Mouse (Mus musculus): Measurements from ENCODE around the gene Adh6a.
"Not testable (repeated sequence)": the region's sequence is repeated elsewhere in the genome, so short reads cannot be mapped to it uniquely, and the experiment has no call there.

Adh6a gene

DNA sequence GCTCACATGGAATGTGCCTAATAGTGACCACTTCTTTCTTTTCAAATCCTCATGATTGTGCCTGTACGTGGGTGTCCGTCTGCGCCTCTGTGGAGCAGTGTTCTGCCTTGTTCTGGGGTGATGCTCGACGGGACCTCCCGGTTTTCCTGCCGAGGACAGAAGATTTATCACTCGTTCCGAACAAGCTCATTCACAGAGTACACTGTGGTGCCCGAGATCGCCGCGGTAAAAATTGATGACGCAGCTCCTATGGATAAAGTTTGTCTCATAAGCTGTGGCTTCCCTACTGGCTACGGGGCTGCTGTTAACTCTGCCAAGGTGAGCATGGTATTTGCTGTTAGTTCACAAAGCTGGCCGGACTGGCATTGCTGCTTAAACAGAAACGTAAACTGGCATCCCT lies 11.9 kb downstream of the Adh6a start:
- in situ Hi-C loops (cut with MboI, MseI), result loop anchor here (25.0 kb wide), 1 partner anchor 1788 kb away; no protein-coding TSS in a partner anchor

DNA sequence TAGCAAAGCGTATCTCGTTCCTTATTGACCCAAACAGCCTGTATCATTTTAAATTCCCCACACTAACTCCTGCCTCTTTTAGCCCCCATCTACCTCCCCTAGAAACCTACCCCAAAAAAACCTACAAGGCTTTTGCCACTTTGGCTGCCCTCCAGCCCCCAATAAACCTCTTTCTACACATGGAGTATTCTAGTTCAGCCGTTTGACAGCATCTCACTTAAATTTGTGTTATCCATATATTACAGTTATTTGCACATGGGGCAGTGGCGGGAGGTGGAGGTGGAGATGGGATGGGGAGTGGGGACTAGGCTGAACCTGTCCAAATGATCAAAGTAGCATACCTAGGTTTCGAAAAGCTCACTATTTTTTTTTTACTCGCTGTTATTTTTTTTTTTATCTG lies 12.4 kb downstream of the Adh6a start:
- in situ Hi-C loops (cut with MboI, MseI), result loop anchor here (25.0 kb wide), 1 partner anchor 1788 kb away; no protein-coding TSS in a partner anchor

- in situ Hi-C loops (cut with MboI, MseI), result loop anchor here (5.0 to 25.0 kb wide), 2 partner anchors 93 to 1797 kb away; no protein-coding TSS in a partner anchor
These were observed 20.8 kb downstream of the Adh6a start for GRCm38 (mm10) chr3:138333910-138334309.

GRCm38 (mm10) chr3:138334320-138334719 lies 21.2 kb downstream of the Adh6a start:
- in situ Hi-C loops (cut with MboI, MseI), result loop anchor here (5.0 to 25.0 kb wide), 2 partner anchors 93 to 1797 kb away; no protein-coding TSS in a partner anchor

GRCm38 (mm10) chr3:138335566-138335965 lies 22.5 kb downstream of the Adh6a start:
- in situ Hi-C loops (cut with MboI, MseI), result loop anchor here (25.0 kb wide), 1 partner anchor 1798 kb away; no protein-coding TSS in a partner anchor

DNA sequence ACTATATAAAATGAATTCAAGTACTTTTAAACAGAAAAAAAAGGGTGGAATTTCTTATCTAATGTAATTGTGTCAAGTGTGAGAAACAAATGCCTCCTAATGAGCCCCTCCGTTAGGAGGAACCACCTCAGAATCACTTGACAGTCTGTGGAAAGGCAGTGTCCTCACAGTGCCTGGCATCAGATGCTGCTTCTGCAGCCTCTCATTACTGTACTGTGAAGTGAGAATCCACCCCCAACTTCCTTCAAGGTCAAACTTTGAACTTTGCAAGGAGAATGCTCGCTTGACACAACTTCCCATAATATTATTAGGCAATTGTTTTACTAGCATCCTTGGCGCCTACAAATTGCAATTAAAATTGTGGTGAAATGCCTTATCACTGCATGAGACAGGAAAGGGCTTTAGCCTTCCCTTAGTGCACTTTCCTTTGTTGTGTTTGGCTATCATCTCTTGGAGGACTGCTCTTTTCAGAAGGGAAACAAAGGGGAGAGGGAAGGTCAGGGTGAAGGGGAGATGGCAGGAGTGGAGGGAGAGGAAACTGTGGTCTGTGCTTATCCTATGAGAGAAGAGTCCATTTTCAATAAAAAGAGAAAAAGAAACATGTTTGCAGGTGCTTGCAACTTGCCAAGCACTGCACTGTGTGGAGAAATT lies 23.1 kb downstream of the Adh6a start:
- in situ Hi-C loops (cut with MboI, MseI), result loop anchor here (25.0 kb wide), 1 partner anchor 1799 kb away; no protein-coding TSS in a partner anchor

DNA sequence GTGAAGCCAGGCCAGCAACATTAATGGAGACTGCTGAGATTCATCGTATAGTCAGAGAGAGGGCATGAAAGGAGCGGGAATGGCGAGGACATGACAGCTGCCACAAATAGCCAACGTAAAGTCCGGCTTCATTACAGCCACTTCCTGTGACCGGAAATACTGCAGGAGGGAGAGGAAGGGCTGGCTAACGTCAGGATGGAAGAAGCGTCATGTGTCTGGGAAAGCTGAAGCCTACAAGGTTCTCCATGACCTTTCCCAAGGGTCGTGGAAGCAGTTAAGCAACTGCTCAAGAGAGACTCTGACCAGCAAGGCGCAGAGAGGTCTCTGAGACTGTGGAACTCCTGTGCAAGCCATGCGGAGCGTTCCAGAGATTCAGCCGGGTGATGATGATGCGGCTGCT lies 28.4 kb downstream of the Adh6a start, which contains the start of gene Adh6b:
Gene Adh6b (plus strand): TSS at position 305 of the 400 bp plus-strand sequence.
- in situ Hi-C loops (cut with MboI, MseI), result loop anchor here (25.0 kb wide), 1 partner anchor 1804 kb away; no protein-coding TSS in a partner anchor

DNA sequence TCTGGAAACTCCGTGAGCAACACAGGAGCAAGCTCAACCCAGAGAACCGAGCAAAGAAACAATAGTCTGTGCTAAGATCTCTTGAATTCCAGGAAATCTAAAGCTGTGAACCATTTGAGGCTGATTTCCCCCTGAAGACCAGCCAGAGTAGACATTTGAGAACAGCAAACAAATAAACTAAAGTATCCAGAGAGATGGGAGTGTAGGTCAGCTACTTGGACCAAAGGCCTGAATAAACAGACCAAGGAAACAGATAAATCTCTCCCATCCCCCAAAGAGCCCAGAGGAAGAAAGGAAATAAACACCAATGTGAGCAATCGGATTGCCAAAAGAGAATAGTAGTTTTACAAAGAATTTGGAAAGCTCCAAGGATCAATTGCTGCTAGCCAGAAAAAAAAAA lies 34.0 kb downstream of the Adh6a start:
- in situ Hi-C loops (cut with MboI, MseI), result loop anchor here (5.0 to 25.0 kb wide), 2 partner anchors 65 to 1810 kb away; no protein-coding TSS in a partner anchor

GRCm38 (mm10) chr3:138352012-138352809 lies 39.1 kb downstream of the Adh6a start:
- in situ Hi-C loops (cut with MboI, MseI), result no loop called here

GRCm38 (mm10) chr3:138358856-138359255 lies 45.8 kb downstream of the Adh6a start:
- in situ Hi-C loops (cut with MboI, MseI), result no loop called here

DNA sequence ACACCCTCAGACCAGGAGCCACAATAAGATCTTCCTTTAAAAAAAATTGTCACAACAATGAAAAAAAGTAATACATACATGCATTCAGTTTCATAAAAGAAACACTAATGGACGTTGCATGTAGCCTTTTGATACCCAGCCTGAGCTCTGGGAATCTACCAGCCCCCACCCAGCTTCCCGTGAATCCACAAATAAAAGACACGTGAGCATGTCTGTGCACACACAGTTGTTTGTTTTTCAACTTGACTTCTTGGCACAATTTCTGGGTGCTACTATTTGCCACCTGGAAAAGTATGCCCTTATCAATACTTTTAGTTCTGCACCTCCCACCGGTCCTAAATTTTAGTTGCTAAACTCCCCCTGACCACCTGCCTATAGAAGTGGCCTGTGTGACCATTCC lies 47.6 kb downstream of the Adh6a start:
- in situ Hi-C loops (cut with MboI, MseI), result no loop called here

DNA sequence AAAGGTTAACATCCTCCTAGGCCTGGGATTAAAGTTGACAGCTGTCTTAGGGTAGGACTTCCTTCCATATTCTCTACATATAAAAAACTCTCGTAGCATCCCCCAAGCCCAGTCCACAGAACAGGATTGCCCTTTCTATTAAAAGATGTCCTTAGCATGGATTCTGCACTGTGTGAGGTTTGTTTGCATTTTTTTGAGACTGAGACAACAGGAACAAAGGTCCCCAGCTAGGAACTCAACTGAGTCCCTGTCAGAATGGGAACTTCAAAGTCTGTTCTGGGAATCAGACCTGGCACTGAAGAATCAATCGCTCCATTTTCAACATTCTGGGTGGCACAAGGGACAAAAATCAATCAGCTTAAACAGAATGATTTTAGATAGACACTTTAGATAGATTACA lies 49.8 kb downstream of the Adh6a start:
- in situ Hi-C loops (cut with MboI, MseI), result no loop called here

- in situ Hi-C loops (cut with MboI, MseI), result no loop called here
These were observed 53.1 kb downstream of the Adh6a start for GRCm38 (mm10) chr3:138366181-138366580.

- in situ Hi-C loops (cut with MboI, MseI), result no loop called here
These were observed 56.5 kb downstream of the Adh6a start for GRCm38 (mm10) chr3:138369546-138369945.

DNA sequence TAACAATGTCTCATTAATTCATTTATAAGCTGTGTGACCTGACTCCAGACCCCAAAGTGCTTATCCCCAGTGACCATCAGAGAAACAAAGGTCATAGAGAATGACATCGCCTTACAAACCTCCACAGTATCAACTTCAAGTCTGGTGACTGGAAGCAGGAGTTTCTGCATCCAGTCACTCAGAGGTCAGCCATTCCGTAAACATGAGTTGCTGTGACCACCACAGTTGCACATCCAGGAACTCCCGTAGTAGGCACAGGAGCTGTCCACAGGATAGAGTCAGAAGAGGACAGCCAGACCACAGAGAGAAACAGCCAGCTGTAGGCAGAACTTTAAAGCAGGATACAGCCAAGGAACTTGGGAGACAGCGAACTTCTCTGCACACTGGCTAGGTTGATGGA lies 57.2 kb downstream of the Adh6a start:
- in situ Hi-C loops (cut with MboI, MseI), result not testable (repeated sequence)

GRCm38 (mm10) chr3:138373920-138374319 lies 60.8 kb downstream of the Adh6a start:
- in situ Hi-C loops (cut with MboI, MseI), result no loop called here

GRCm38 (mm10) chr3:138375148-138375547 lies 62.1 kb downstream of the Adh6a start:
- in situ Hi-C loops (cut with MboI, MseI), result no loop called here
